7 mouse cellular contexts compared by ENCODE assay signal in genomic region chr4:106911246-106911801, GRCm38 (mm10). TPM values are rescaled to one million over a fixed set of nuclear protein-coding genes. Genes with fewer than 3 reads are reported as not detected.
A peak's percentile ranks its signal among the peaks of the same experiment; 100 is the strongest.
DNase-seq lines count a peak whose midpoint lies in the region; ATAC-seq lines count a peak whose summit lies in the region.

No protein-coding gene starts in this region.

- peak overlapping the region; percentile 100 for H3K9ac ChIP-seq in limb, embryonic 11.5 days (ENCODE audit: low read length)
- H3K9ac ChIP-seq in midbrain, embryonic 14.5 days (replicated peaks; ENCODE audit: low read length): peak overlapping the region; percentile 99

- under 1% methylated on average over 89 of the region's 89 CpGs for WGBS in embryonic facial prominence, embryonic 10.5 days
- WGBS in limb, embryonic 11.5 days: under 1% methylated on average over 68 of the region's 89 CpGs
- WGBS in midbrain, embryonic 14.5 days: 1% methylated on average over 85 of the region's 89 CpGs

- no peaks in the 10 kb centered on the region for H3K9me3 ChIP-seq in embryonic facial prominence, embryonic 10.5 days
- H3K9me3 ChIP-seq in limb, embryonic 11.5 days (ENCODE audit: control insufficient read depth, low read length): no peaks in the 10 kb centered on the region
- H3K9me3 ChIP-seq in midbrain, embryonic 14.5 days (ENCODE audit: control insufficient read depth, low read length): no peaks in the 10 kb centered on the region

- peak; percentile 97 for DNase-seq in adrenal gland, postnatal 10 days
- peak; percentile 95 for DNase-seq in embryonic facial prominence, embryonic 10.5 days (ENCODE audit: low spot score)
- DNase-seq in heart, adult 11 months: peak; percentile 100
- DNase-seq in kidney, adult 18-20 months: peak; percentile 94
- DNase-seq in limb, embryonic 11.5 days (ENCODE audit: low spot score): peak; percentile 90
- DNase-seq in midbrain, embryonic 14.5 days: peak; percentile 98
- DNase-seq in spleen, adult 12 weeks (ENCODE audit: low spot score): peak; percentile 87

- H3K27me3 ChIP-seq in embryonic facial prominence, embryonic 10.5 days (replicated peaks; ENCODE audit: low read depth, poor library complexity, severe bottlenecking): no peaks in the 10 kb centered on the region
- no peaks in the 10 kb centered on the region for H3K27me3 ChIP-seq in limb, embryonic 11.5 days (ENCODE audit: control insufficient read depth, insufficient read depth, low read length)
- H3K27me3 ChIP-seq in midbrain, embryonic 14.5 days (ENCODE audit: control insufficient read depth, insufficient read depth, low read length): no peaks in the 10 kb centered on the region

- peaks cover 75% of the 10 kb centered on the region for H3K4me1 ChIP-seq in embryonic facial prominence, embryonic 10.5 days
- H3K4me1 ChIP-seq in limb, embryonic 11.5 days (ENCODE audit: control insufficient read depth, insufficient read depth, low read length): peaks cover 50% of the 10 kb centered on the region
- H3K4me1 ChIP-seq in midbrain, embryonic 14.5 days (ENCODE audit: control insufficient read depth, insufficient read depth, low read length): peaks cover 57% of the 10 kb centered on the region

- ATAC-seq in limb, embryonic 11.5 days (ENCODE audit: insufficient number of reproducible peaks, low FRiP score, low TSS enrichment, low read depth): peak; percentile 77
- peak; percentile 90 for ATAC-seq in midbrain, embryonic 14.5 days (ENCODE audit: low FRiP score, low TSS enrichment)

- H3K4me3 ChIP-seq in embryonic facial prominence, embryonic 10.5 days: peak overlapping the region; percentile 100
- H3K4me3 ChIP-seq in limb, embryonic 11.5 days (ENCODE audit: low read depth, low read length): peak overlapping the region; percentile 100
- peak overlapping the region; percentile 100 for H3K4me3 ChIP-seq in midbrain, embryonic 14.5 days (replicated peaks; ENCODE audit: low read depth, low read length)

- peak overlapping the region; percentile 99 for H3K27ac ChIP-seq in embryonic facial prominence, embryonic 10.5 days (replicated peaks)
- H3K27ac ChIP-seq in limb, embryonic 11.5 days (replicated peaks; ENCODE audit: low read depth, low read length): peak overlapping the region; percentile 100
- peak overlapping the region; percentile 99 for H3K27ac ChIP-seq in midbrain, embryonic 14.5 days (replicated peaks; ENCODE audit: low read depth, low read length)

- peak overlapping the region; percentile 96 for H3K4me2 ChIP-seq in limb, embryonic 11.5 days (ENCODE audit: low read depth, severe bottlenecking)
- H3K4me2 ChIP-seq in midbrain, embryonic 14.5 days (ENCODE audit: low read length): peak overlapping the region; percentile 96

- H3K36me3 ChIP-seq in embryonic facial prominence, embryonic 10.5 days (replicated peaks): peaks cover 35% of the 10 kb centered on the region
- H3K36me3 ChIP-seq in limb, embryonic 11.5 days (ENCODE audit: control insufficient read depth, insufficient read depth, low read length): peaks cover 11% of the 10 kb centered on the region
- peaks cover 23% of the 10 kb centered on the region for H3K36me3 ChIP-seq in midbrain, embryonic 14.5 days (ENCODE audit: control insufficient read depth, insufficient read depth, low read length)

RNA-seq across cellular contexts. Expression of gene Ssbp3, which starts 0.8 kb away (rescaled TPM):
- total RNA-seq in adrenal gland, postnatal 10 days (2021): 10 to 100 TPM; 50.8 to 69.0 TPM
- polyA plus RNA-seq in embryonic facial prominence, embryonic 10.5 days (2016; fragmentation: Nextera tagmentation; extraction: Ambion mirVana): 147 TPM in 2 replicates
- 179 and 186 TPM in 2 replicates for polyA plus RNA-seq in limb, embryonic 11.5 days (2014; fragmentation: Nextera tagmentation; extraction: Ambion mirVana)
- 147 and 187 TPM in 2 replicates for polyA plus RNA-seq in midbrain, embryonic 14.5 days (2014; fragmentation: Nextera tagmentation; extraction: Ambion mirVana)

Comparison
In these comparisons a context has a peak if more than half of its experiments do, and no peak if none do; other contexts are left out.
1. Peak in every context shown above with its lines: DNase-seq, ATAC-seq, H3K4me3 ChIP-seq and H3K27ac ChIP-seq.